Mouse (Mus musculus) thymus, adult 2 months (tissue): ENCODE data around the gene Cenpt. TPM values are rescaled to one million over a fixed set of nuclear protein-coding genes. Genes with fewer than 3 reads are reported as not detected.

ENCODE experiments used
- DNase-seq: peaks from one replicate; pipeline ENCODE4 v3.0.0; 2021
- H3K27ac ChIP-seq: fragments of 200-500 bp; 2 replicates; pipeline ENCODE4 v1.5.1; 2012; ENCODE audit warnings: low read length, control low read depth; ENCODE audit not compliant: control insufficient read depth, insufficient read depth
- H3K27me3 ChIP-seq: fragments of 200-500 bp; 2 replicates; pipeline ENCODE4 v1.6.1; 2012; ENCODE audit warnings: mild to moderate bottlenecking, low read length, moderate library complexity, mixed read lengths; ENCODE audit not compliant: control insufficient read depth, insufficient read depth
- H3K36me3 ChIP-seq: fragments of 200-500 bp; 2 replicates; pipeline ENCODE4 v1.6.1; 2012; ENCODE audit warnings: mild to moderate bottlenecking, low read length, moderate library complexity; ENCODE audit not compliant: control insufficient read depth, insufficient read depth
- H3K4me1 ChIP-seq: fragments of 200-500 bp; replicated peaks from 2 replicates; pipeline ENCODE4 v1.6.1; 2012; ENCODE audit warnings: low read length; ENCODE audit not compliant: control insufficient read depth, insufficient read depth
- H3K4me3 ChIP-seq: fragments of 200-500 bp; 2 replicates; pipeline ENCODE4 v1.5.1; 2012; ENCODE audit warnings: mild to moderate bottlenecking, low read length, control low read depth, moderate library complexity; ENCODE audit not compliant: control insufficient read depth, insufficient read depth
- CTCF ChIP-seq: fragments of 200-500 bp; IDR thresholded peaks from 2 replicates; pipeline ENCODE4 v1.5.1; 2012; ENCODE audit warnings: mild to moderate bottlenecking, control low read depth, low read length, moderate library complexity, borderline replicate concordance; ENCODE audit not compliant: control insufficient read depth, poor library complexity, insufficient read depth; ENCODE audit errors: extremely low read depth
- POLR2A ChIP-seq: fragments of 200-500 bp; IDR thresholded peaks from 2 replicates; pipeline ENCODE4 v1.6.1; 2012; ENCODE audit warnings: mild to moderate bottlenecking, low read length, control low read depth, moderate library complexity; ENCODE audit not compliant: control insufficient read depth, poor library complexity, insufficient read depth; ENCODE audit errors: extremely low read depth
- WGBS: fragments of 180-500 bp; shearing (Covaris S2); methylation state at CpG from one replicate; pipeline ENCODE4 v1.1.7; 2018; 5-methylcytosine and 5-hydroxymethylcytosine counted together
- polyA plus RNA-seq: library from polyadenylated mRNA; depleted of rRNA; stranded (reverse); fragments of >200 nt; gene quantifications from 2 replicates; pipeline ENCODE4 v1.2.3, GENCODE M21; 2012

Gene Cenpt
- polyA plus RNA-seq, 1 experiment, result 53.2 TPM

GRCm38 (mm10) chr8:105820925-105821324, 32.2 kb downstream of the Cenpt start:
- no peaks in the 10 kb centered on the region; the same call in 1 of the 2 replicates for H3K36me3 ChIP-seq

DNA sequence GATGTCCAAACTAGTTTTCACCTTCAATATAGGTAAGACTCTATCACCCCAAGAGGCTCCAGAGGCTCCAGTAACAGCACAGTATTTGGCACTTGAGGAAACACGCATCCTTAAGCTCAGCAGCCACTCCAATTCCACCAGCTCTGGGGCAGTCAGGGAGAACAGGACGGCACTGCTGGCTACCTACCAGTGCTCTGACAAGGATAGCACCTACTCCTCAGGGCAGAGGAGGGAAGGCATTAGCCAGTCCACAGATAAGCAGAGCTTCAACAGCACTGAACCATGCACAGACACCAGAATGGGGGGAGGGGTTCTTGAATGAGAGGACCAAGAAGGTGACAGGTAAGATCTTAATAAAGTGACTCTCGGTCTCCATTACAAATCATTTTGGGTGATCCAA, 33.4 kb downstream of the Cenpt start:
- no peak for DNase-seq

More at GRCm38 (mm10) chr8:105820925-105821324, 32.2 kb downstream of the Cenpt start:
- Histone ChIP-seq H3K4me3 (no peak overlapping the region), H3K27me3 (no peaks in the 10 kb centered on the region), H3K4me1 (peaks cover 5% of the 10 kb centered on the region; the same call in 1 of the 2 replicates), H3K27ac (no peak overlapping the region)
- WGBS, result 100% methylated on average over 1 of the region's 1 CpGs
- DNase-seq, result no peak
- TF ChIP-seq POLR2A (no peak), CTCF (no peak)

GRCm38 (mm10) chr8:105813241-105813640, 39.8 kb downstream of the Cenpt start:
- H3K4me3 ChIP-seq, result no peak overlapping the region
- 97% methylated on average over 6 of the region's 6 CpGs for WGBS
- peaks cover 11% of the 10 kb centered on the region for H3K4me1 ChIP-seq
- no peak for DNase-seq
- no peaks in the 10 kb centered on the region for H3K36me3 ChIP-seq
- TF ChIP-seq CTCF (no peak), POLR2A (no peak)
- H3K27ac ChIP-seq, result no peak overlapping the region
- no peaks in the 10 kb centered on the region for H3K27me3 ChIP-seq

More for the DNA sequence above, 33.4 kb downstream of the Cenpt start:
- Histone ChIP-seq H3K27ac (no peak overlapping the region), H3K36me3 (no peaks in the 10 kb centered on the region; the same call in 1 of the 2 replicates), H3K27me3 (no peaks in the 10 kb centered on the region), H3K4me1 (no peaks in the 10 kb centered on the region), H3K4me3 (no peak overlapping the region)
- TF ChIP-seq POLR2A, result no peak
- no peak for TF ChIP-seq CTCF
- WGBS, result 93% methylated on average over 3 of the region's 3 CpGs

- no peak overlapping the region for H3K4me3 ChIP-seq
- H3K36me3 ChIP-seq, result no peaks in the 10 kb centered on the region
- no peaks in the 10 kb centered on the region for H3K27me3 ChIP-seq
- no peak for DNase-seq
- WGBS, result 89% methylated on average over 5 of the region's 5 CpGs
- H3K27ac ChIP-seq, result no peak overlapping the region
- H3K4me1 ChIP-seq, result peaks cover 11% of the 10 kb centered on the region
- TF ChIP-seq CTCF, result no peak
- TF ChIP-seq POLR2A, result no peak
Measured at GRCm38 (mm10) chr8:105812511-105812910, 40.6 kb downstream of the Cenpt start.

- no peaks in the 10 kb centered on the region for H3K36me3 ChIP-seq
- H3K27ac ChIP-seq, result peak overlapping the region; percentile 39; the same call in 1 of the 2 replicates
- no peaks in the 10 kb centered on the region for H3K27me3 ChIP-seq
- no peak overlapping the region for H3K4me3 ChIP-seq
- DNase-seq, result no peak
- 69% methylated on average over 3 of the region's 3 CpGs for WGBS
- peaks cover 12% of the 10 kb centered on the region for H3K4me1 ChIP-seq
- no peak for TF ChIP-seq POLR2A
- TF ChIP-seq CTCF, result no peak
Measured at GRCm38 (mm10) chr8:105811543-105811942, 41.5 kb downstream of the Cenpt start.

- Histone ChIP-seq H3K27me3 (no peaks in the 10 kb centered on the region), H3K4me1 (peaks cover 14% of the 10 kb centered on the region), H3K27ac (peak overlapping the region; percentile 60; the same call in 1 of the 2 replicates), H3K4me3 (no peak overlapping the region), H3K36me3 (no peaks in the 10 kb centered on the region)
- DNase-seq, result no peak
- WGBS, result 94% methylated on average over 10 of the region's 10 CpGs
- no peak for TF ChIP-seq POLR2A
- no peak for TF ChIP-seq CTCF
Measured at GRCm38 (mm10) chr8:105811061-105811460, 42.0 kb downstream of the Cenpt start.
